Mouse (Mus musculus) kidney, postnatal 14 days (tissue): ENCODE data around the gene Sowaha.
"Not testable (repeated sequence)": the region's sequence is repeated elsewhere in the genome, so short reads cannot be mapped to it uniquely, and the experiment has no call there.

Experiments
- DNase-seq: peaks from one replicate; pipeline ENCODE4 v3.0.0; 2022; ENCODE audit warnings: mixed read lengths

The Sowaha gene

GRCm38 (mm10) chr11:53435504-53435903 lies 44.6 kb downstream of the Sowaha start:
- no peak for DNase-seq

GRCm38 (mm10) chr11:53433057-53433456 lies 47.0 kb downstream of the Sowaha start:
- DNase-seq: no peak

GRCm38 (mm10) chr11:53431347-53432056 lies 48.6 kb downstream of the Sowaha start:
- no peak for DNase-seq

- peak; percentile 100 for DNase-seq
These were observed 49.3 kb downstream of the Sowaha start, which contains the start of the genes Uqcrq and Gdf9 for GRCm38 (mm10) chr11:53430670-53431346. Gene Uqcrq (minus strand): TSS chr11:53430831. Gene Gdf9 (plus strand): TSS chr11:53431023.

GRCm38 (mm10) chr11:53430300-53430669 lies 49.8 kb downstream of the Sowaha start:
- no peak for DNase-seq

GRCm38 (mm10) chr11:53429182-53429581 lies 50.9 kb downstream of the Sowaha start:
- DNase-seq: no peak

GRCm38 (mm10) chr11:53428716-53429057 lies 51.4 kb downstream of the Sowaha start:
- no peak for DNase-seq

- no peak for DNase-seq
These were observed 51.9 kb downstream of the Sowaha start for GRCm38 (mm10) chr11:53427993-53428715.

GRCm38 (mm10) chr11:53426914-53427313 lies 53.2 kb downstream of the Sowaha start:
- not testable (repeated sequence) for DNase-seq
